Mouse (Mus musculus) lung, postnatal 10 days (tissue): ENCODE results near the gene Ptpn3.
A peak's percentile ranks its signal among the peaks of the same experiment; 100 is the strongest.

Experiments
- DNase-seq: peaks from one replicate; pipeline ENCODE4 v3.0.0; 2021

The Ptpn3 gene

GRCm38 (mm10) chr4:57164578-57165210 lies 136.9 kb downstream of the Ptpn3 start:
- no peak for DNase-seq

- no peak for DNase-seq
Measured at GRCm38 (mm10) chr4:57162789-57163722, 138.6 kb downstream of the Ptpn3 start.

- no peak for DNase-seq
Measured at GRCm38 (mm10) chr4:57160571-57160970, 141.1 kb downstream of the Ptpn3 start.

DNA sequence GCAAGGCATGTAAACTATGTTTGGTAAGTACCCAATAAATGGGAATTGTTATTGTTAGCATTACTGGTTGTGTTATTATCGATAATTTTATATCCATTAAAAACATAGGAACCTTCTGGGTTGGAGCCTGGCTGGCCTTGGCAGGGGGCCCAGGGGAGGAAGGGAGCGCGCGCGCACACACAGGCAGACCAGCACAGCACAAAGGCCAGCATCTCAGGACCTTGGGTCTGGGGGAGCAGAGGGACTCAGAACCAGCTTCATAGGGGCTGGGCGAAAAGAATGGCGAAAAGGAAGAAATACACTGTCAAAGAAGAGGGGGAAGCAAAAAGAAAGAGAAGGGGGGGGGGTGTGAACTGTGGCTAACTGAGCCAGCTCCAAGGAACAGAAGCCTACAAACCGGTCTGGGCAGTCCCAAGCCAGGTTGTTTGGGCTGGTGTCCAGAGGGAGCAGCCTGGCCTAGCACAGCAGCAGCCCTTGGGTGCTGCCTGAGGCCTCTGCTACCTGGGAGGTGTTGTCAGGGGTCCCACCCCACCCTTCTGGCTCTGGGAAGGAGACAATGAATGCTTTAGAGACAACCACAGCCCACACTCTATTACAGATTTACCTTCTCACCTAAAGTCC lies 145.0 kb downstream of the Ptpn3 start:
- DNase-seq, result peak; percentile 67

DNA sequence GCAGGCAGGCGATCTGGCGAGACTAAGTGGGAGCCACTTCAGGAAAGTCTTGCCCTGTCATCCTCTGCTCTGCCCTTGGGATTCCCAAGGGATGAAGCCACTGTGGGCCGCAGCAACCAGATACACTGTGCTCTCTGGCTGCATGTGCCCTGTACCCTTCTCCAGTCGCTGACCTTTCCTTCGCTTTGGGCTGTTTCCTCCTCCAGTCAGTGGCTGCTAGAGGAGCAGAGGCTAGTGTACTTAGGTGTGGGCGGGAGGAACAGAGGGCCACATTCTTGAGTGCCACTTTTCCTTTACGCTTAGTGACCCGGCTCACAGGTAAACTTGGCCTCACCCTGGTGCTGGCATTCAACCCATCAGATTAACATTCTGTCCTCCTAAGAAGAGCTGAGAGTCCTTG lies 147.8 kb downstream of the Ptpn3 start:
- peak; percentile 73 for DNase-seq

- peak; percentile 41 for DNase-seq
Measured at GRCm38 (mm10) chr4:57153068-57153835, 148.4 kb downstream of the Ptpn3 start.

DNA sequence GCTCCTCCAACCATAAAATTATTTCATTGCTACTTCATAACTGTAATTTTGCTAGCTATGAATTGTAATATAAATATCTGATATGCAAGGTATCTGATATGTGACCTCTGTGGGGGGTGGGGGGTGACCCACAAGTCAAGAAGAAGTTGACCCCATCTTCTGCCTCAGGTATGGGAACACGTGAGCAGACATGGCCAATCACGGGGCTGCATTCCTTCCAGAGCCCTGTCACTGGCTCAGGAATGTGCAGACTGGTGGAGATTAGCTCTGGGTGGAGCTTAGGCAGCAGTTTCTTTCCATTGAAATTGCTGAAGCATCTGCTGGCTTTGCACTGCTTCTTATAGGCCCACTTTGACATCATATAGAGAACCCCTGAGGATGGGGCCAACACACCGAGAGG lies 153.5 kb downstream of the Ptpn3 start:
- no peak for DNase-seq

DNA sequence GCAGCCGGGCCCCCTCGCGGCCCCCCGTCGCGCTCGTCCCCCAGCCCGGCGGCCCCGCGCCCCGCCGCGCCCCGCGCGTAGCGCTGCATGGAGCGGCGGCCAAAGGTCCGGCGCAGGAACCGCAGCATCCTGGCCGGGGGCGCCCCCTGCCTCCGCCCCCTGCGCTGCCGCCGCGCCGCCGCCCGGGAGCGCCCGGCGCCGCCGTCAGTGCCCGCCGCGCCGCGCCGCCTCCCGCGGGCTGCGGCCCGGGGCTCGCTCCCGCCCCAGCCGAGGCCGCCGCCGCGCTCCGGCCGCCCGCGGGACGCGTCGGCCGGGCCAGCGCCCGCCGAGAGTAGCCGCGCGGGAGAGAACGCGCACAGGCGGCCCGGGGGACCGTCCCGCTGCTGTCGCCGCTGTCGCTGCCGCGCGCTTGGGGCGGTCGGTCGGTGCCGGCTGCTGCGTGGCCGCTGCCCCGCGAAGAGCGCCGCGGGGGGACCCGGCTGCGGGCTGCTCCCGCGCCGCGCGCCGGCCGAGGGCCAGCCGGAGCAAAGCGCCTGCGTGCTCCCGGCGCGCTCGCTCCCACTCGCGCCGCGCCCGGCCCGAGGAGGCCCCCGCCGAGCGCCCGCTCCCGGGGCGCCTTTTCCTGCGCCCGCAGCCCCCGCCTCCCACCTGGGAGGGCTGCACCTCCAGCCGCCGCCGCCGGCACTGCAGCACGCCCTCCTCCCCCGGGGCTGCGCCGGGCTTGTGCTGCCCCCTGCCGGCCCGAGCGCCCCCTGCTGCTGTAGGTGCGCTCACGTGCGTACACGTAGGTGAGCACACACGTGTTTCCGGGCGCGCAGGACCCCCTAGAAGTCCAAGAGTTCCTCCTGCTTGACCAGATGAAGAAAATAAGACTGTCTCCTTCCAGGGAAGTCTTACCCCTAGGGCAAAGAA lies 158.4 kb downstream of the Ptpn3 start, which contains the start of gene Epb41l4b:
TSS of gene Epb41l4b (minus strand) at position 412 of the 912 bp plus-strand sequence.
- peak; percentile 80 for DNase-seq

- DNase-seq, result no peak
Measured at GRCm38 (mm10) chr4:57142374-57143025, 159.1 kb downstream of the Ptpn3 start.

- DNase-seq, result peak; percentile 16
Measured at GRCm38 (mm10) chr4:57141908-57142361, 159.7 kb downstream of the Ptpn3 start.

GRCm38 (mm10) chr4:57140992-57141717 lies 160.5 kb downstream of the Ptpn3 start:
- DNase-seq, result no peak
